Mouse (Mus musculus): ENCODE measurements at regions not wholly inside any gene's neighbourhood (a gene's known extent, or its start where the extent isn't known, plus 50 kb on each side); places are given as distances from the start of the nearest gene placed in this dataset.

DNA sequence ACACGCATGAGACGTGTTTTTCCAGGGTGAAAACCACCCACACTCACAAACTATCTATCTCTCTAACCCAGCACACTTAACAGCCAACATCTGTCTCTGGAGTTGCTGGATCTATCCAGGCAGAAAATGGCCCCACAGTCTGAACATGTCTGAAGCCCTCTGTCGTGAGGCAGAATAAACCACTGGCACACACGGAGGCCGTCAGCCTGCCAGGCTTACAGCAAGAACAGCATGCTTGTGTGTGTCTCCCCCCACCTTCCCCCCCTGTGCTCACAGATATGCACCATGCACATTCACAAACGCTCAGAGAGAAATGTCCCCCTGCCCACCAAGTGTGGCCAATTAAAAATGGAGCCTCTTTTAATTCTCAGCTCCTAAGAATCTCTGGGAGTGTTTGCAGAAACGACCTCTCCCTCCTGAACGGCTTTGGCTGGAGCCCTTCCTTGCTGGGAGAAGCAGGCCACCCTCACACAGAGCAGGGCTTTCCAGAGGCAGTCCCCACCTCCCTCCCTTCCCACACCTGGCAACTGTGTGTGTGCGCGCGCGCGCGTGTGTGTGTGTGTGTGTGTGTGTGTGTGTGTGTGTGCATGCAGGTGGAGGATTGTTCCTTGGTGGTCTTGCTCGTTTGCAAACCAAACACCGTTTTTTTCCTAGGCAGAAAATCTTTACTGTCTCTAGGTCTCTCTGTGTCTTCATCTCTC, 88.7 kb downstream of the Edn3 start:
- DNase-seq (ENCODE audit: extremely low spot score): no peak

DNA sequence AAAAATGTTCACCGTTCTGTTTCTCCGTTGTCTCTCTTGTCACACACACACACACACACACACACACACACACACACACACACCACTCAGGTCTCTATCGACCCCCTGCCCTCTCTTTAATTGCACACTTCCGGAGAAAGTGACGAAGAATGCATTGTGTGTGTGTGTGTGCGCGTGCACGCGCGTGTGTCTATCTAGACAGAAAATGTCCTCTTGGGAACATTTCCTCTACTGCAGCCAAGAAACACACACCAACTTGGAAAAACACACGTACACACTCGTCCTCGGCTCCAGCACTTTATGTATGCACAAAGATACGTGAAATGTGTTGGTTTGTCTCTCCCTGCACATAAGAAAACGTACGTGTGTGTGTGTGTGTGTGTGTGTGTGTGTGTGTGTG, 90.4 kb downstream of the Edn3 start:
- DNase-seq (ENCODE audit: extremely low spot score): no peak

DNA sequence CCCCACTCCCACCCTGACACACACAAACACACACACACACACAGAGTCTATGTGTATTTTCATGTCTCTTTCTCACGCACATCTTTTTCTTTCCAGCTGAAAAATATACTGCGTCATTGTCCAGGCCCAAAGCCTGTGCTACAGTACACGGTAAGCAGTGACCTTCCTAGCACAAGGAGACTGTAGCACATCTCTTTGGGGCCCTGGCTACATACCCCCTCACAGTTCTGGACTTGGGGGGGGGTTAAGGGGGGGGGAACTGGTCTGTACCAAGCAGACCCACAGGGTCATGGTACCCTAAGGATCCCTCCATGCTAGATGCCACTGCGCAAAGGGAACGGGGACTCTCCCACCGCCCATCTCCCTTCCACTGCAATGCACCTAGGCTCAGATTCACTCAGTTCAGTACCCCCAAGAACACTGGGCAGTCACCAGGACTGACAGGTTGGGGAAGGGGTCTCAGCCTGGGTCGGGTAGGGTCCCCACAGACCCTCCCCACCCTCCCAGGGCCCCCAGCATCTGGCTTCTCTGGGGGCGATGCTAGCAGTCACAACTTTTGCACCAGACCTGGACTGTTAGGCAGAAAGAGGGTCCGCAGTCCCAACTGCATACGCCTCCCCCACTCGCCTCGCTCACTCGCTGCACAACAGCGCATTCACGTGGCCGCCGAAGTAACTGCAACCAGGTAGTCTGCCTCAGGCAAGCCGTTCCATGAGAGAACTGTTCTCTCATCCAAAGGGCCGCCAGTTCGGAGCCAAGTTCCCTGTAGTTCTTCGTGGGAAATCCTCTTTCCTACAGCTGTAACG, 91.3 kb downstream of the Edn3 start:
- peak; percentile 91 for DNase-seq (ENCODE audit: extremely low spot score)

DNA sequence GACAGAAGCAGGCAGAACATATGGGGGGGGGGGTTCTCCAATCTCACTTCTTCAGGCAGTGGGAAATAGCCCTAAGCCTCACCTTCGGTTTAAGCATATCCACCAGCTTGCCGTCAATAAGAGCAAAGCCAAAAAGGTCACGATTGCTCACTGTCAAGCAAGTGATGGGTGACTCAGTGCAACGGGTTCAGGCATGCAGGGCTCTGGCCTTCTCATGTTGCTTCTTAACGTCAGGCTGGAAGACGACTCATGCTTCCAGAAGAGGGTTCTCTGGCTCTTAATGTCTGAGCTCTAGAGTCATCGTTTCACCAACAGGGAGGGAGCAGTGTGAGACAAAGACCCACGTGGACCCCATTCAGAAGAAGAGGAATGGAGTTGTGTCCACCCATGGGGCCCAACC, 93.4 kb downstream of the Edn3 start:
- no peak for DNase-seq (ENCODE audit: extremely low spot score)

DNA sequence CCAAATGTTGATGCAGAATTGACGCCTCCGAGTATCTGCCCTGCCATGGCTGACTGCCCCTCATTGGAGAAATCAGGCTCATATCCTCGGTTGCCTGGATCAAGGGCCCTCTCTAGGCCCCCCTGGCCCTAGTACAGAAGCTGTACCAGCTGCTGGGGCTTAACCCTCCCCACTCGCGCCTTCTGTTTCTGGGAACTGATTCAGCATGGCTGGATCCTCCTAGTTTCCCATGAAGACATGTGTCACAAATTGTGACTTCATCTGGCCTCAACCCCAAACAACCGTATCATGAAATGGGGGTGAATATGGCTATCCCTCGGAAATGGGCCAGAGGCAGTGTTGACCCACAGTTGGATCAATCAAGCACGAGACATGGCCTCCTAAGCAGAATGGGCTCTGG, 95.1 kb downstream of the Edn3 start:
- no peak for DNase-seq (ENCODE audit: extremely low spot score)

DNA sequence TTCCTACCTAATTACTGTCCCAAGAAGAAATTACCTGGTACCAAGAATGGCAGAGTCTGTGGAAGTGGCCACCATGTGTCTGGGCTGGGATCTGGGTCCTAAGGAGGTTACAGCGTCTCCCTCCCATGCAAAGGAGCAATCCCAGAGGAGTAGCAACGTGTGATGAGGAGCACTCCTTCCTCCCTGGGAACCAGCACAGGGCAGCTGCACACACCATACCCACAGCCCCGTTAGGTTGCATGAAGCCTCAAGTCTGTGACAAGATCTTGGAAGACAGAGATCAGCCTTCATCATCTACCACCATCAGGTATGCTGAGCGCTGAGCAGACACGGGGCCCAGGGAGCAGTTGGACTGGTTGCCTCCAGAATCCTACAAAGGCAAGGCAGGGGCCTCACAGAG, 95.7 kb downstream of the Edn3 start:
- no peak for DNase-seq (ENCODE audit: extremely low spot score)

DNA sequence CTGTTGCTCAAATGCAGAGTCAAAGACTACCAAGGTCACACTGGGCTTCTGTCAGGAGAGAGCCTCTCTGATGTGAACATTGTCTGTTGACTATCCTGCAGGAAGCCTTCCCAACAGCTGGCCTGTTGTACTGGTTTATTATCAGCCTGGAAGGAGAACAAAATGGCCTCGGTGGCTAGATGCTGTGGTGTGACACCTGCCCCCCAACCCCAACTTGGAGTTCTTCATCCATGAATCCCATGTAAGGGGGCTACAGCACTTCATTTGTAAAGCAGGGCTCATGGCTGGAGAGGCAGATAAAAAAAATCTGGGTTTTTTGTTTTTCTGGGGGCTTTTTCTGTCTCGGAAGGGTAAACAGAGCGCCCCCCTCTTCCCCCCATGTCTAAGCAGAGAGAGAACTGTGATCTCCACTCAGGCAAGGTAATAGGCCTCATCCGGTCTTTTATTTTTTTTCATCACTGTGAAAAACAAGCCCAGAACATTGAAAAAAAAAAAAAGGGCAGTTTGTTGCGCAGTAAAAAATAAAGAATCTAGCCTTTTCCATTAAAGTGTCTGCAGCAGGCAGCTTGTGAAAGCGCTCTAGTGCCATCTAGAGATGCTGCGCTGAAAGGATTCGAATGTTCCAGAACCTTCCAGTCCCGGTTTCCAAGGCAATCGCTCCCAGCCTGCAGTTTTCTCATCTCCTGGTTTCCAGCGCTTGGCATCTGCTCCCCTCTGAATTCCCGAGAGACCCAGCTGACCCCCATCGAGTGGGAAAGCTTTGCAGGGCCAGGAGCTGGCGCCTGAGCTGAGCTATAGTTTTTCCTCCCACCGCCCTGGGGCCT, 97.8 kb downstream of the Edn3 start:
- peak; percentile 37 for DNase-seq (ENCODE audit: extremely low spot score)

DNA sequence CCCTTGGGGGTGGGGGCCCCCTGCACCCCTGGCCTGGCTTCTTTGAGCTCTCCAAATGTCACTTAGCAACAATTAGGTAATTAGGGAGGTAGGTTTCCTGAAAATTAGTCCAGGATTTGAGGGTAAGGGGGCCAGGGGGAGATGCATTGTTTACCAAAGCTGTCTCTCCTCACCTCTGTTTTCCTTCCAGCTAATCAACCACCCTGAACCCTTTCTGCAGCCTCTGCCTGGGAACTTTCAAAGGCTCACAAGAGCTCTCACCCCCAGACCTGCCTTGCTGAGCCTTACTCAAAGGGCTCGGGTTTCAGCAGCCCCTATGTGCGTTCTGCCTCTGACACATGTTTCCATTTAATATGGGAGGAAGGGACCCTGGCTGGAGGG, 98.4 kb downstream of the Edn3 start:
- peak; percentile 83 for DNase-seq (ENCODE audit: extremely low spot score)

DNA sequence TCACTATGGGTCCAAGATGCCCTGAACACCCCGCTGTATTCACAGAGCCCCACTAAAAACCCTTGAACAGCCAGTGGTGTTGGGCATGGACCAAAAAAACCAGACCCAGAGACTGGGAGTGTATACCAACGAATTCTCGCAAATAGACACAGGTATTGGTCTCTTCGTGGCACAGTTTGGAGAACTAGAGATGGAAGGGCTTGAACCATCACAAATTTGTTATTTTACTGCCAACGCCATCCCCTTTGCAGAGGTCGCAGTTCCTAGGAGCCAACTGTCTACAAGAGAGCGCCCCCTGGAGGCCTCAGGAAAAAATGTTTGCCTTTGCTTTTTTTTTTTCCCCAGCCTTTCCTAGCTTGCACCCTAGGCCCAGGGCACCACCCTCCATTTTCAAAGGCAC, 99.1 kb downstream of the Edn3 start:
- DNase-seq (ENCODE audit: extremely low spot score): peak; percentile 54

DNA sequence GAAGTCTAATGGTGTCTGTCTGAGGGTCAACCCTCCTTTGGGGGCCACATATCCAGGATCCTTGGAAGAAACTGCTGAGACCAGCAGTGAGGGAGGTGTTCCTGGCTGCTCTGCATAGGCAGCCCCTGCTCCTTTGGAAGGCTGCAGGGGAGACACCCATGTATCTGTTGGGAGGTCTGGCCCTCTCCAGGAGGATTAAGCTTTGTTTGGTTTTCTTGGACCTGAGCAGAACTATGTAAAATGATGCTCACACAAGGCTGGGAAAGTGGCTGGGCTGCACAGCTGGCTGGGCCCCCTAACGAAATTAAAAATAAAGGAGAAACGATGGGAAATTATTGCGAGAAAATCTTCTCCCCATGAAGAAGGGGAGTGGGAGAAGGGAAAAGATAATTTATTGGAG, 104.2 kb downstream of the Edn3 start:
- DNase-seq (ENCODE audit: extremely low spot score): no peak

DNA sequence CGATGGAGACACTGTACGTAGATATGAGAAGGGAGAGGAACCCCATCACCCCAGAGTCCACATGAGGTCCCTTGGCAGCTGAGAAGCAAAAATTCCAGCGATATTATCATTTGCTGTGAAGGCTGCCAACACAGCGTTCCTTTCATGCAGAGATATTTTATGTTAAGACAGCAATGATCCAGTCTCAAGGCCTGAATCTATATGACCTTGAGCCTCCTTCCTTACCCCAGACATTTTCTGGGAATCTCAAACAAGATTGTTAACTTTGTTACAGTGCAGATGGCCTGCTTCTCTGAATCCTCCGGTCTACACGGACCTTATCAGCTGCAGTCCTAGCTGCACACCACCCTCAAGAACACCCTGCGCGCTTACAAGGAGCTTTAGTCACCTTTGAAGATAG, 106.1 kb downstream of the Edn3 start:
- no peak for DNase-seq (ENCODE audit: extremely low spot score)

DNA sequence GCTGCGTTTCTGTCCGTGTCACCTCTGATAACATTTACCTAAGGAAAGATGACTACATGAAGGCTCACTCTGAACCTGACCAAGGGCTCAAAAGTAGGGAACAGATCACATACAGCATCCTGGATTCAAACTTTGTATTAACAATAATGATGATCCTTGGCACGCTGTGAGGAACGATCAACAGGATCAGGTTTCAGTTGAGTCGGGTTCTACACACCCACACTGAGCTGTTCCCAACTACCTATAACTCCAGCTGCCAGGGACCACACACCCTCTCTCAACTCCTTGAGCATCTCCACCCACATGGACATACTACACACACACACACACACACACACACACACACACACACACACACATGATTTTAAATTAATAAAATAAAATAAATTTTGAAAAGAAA, 107.0 kb downstream of the Edn3 start:
- DNase-seq (ENCODE audit: extremely low spot score): no peak

DNA sequence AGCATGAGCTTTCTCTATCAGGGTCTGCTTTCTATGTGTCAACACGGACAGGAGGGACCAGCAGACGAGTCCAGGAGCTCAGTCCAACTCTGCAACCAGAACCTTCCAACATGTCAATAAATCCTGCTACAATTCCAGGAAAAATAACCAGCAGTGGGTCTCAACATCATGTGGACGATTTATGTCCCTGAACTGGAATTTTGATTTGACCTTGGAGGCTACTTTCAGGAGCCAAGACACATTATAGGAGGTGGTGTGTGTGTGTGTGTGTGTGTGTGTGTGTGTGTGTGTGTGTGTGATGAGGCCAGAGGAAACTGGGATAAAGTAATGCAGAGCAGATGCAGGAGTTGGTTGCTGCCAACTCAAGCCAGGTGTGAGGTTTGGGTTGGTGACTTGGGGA, 107.8 kb downstream of the Edn3 start:
- no peak for DNase-seq (ENCODE audit: extremely low spot score)

DNA sequence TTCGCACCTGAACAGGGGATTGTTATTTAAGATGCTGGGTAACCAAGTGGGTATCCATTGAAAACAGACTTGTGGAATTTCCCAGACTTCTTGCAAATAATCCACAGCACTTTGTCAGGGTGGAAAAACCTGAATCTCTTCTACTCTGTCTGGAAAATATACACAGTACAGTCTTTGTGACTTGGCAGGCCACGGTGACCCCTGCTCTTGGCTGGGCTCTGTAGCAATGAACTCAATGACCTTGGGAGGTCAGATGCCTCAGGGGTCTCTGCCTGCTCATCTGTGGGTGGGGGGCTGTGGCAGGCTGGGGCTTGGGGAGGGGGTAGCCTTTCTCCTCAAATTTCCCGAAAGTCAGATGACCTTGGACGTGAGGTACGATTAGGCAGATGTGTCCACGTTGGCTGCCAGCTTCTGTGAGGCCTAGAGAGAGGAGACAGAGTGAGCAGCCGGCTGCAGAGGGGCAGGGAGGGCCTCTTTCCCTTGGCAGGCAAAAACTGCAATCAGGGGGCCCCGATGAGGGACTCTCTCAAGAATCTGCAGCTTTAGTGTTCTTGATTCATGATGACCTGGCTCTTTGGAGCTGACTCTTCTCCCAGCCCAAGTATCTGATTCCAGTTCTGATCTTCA, 108.4 kb downstream of the Edn3 start:
- DNase-seq (ENCODE audit: extremely low spot score): peak; percentile 48

DNA sequence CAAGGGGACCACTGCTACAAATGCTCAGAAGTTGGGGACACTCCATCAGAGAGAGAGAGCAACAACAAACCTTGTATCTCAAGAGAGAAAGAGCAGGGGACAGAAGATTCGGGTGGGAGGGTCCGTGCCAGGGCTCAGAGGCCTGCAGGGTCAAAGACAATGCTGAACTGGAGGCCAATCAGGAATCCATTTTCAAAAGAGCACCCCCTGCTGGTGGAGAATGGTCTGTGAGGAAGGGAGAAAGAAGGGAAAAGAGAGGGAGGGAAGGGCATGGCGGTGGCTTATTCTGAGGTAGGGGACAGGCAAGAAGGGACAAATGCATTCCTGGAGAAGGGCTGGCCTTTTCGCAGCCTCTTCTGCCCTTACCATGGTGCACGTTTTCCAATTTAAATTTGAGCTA, 109.9 kb downstream of the Edn3 start:
- DNase-seq (ENCODE audit: extremely low spot score): no peak

DNA sequence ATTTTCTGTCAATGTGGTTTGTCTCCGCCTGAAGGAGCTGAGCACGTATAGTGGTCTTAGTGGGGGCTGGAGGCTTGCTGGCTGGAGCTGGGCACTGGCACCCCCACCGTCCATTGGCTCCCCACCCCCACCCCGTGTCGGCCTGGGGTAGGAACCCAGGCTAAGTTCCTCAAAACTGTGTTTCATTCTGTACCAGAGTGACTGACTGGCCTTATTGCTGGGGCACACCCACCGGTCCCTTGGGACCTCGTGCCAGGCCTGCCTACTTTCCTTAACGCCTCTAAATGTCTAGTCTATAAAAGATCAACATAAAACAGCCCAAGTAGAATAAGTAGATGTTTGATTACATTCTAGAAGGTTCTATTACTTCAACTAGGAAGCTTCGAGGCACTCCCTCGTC, 110.8 kb downstream of the Edn3 start:
- no peak for DNase-seq (ENCODE audit: extremely low spot score)

DNA sequence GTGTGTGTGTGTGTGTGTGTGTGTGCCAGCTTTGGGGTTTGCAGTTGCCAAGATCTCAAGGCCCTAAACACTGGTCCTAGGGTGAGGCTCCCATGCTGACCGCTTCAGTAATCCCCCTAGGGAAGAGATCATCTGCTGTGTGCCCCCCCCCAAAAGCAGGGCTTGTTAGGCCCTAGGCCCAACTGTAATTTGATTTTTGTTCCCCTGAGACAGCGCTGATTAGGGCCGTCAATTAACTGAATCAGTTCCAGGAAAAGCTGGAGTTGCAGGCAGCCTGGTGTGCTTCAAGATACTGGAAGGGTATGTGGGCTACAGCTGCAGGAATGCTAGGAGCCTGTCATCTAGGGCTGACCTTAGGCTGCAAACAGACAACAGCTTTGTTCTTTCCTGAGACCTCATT, 111.4 kb downstream of the Edn3 start:
- no peak for DNase-seq (ENCODE audit: extremely low spot score)

DNA sequence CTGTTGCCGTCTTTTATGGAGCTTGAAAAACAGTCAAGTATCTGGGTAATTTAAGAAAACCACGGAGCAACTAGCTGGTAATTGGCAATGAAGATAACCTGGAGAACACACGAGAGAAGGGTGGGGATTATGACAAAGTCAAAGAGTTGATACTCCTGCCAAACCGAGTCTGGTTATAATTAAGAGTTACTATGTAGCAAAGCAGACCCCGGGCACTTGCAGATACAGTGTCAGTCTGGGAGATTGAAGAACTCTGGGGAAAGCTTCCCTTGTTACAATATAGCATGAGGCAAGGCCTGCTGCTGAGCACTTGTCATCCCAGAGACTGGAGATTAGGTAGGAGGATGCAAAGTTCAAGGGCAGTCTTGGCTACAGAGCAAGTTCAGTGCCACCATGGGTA, 116.5 kb downstream of the Edn3 start:
- no peak for DNase-seq (ENCODE audit: extremely low spot score)

DNA sequence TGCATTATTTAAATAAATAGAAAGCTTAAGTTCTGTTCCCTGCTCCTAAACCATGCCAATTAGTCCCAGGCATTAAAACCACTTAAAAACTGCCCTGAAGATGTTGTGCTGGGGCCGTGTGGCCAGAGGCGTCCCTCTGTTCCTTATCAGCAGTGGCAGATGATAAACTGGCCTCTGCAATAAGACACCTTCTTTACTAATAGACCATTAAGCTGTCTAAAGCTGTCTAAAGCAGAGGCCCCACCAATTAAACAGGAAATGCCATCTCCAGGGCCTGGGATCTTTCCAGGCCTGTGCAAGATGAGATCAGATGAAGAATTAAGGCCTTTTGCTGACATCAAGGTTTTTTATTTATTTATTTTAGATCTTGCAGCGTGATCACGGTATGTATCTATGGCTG, 118.6 kb downstream of the Edn3 start:
- DNase-seq (ENCODE audit: extremely low spot score): no peak

DNA sequence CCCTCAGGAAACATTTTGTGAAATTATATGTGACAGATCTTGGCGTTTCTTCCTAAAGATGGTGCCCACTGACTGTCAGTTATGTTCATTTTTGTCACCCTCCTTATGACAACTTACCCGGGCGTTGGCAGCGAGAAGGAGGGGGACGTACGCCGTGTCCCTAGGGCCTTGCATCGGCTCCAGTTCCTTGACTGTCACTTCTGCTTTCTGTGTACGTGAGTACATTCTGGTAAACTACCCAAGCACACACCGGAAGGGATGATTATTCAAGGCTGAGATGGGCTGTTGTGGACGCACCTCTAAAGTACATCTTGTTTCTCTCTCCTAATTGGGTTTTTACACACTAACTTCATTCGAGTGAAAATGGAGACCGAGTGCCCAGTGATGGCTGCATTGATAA, 120.2 kb downstream of the Edn3 start:
- no peak for DNase-seq (ENCODE audit: extremely low spot score)

DNA sequence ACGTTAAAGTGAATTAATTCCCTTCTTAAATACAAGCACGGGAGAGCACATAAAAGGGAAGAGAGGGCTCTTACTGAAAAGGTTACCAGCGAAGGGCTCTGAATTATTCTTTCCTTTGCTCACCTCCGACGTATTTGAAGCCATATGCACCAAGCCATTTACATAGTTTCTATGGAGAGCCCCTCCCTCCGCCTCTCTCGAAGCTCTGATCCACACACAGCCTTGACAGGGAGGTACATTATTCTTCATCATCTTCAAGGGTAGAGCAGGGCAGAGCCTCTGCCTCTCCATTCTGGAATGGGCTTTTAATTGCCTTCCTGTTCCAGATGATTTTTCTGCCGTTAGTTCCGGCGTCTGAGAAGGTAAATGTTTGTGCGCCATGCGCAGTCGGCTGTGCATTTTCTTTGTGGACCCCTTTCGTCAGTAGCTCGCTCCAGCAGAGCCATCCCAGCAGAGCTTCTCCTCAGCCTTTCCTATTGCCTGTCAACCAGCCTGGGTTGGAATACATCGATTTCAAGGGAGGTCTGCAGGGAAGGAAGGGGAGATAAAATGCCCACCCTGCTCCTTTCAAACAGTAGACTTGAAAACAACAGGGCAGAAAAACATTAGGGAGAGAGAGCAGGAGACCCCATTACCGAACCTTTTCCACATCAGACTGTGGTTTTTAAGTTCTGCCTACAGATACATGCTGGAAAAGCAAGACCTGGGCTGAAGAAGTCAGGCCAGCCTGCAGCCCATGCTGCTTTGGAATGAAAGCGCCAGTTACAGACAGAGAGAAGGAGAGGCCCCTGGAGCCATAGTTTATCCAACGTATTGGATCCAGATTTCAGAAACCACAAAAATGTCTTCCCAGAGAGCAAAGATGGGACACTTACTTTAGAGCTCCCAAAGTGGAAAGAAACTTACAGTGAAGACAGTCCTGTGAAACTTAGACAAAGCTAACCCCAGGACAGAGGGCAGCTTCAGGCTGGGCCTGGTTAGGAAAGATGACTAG, 124.1 kb downstream of the Edn3 start:
- no peak for DNase-seq (ENCODE audit: extremely low spot score)
